Mouse (Mus musculus) cerebellum, adult 2 months (tissue): ENCODE measurements at regions not wholly inside any gene's neighbourhood (a gene's known extent, or its start where the extent isn't known, plus 50 kb on each side); places are given as distances from the start of the nearest gene placed in this dataset.

ENCODE experiments used
- CTCF ChIP-seq: fragments of 200-500 bp; IDR thresholded peaks from 2 replicates; pipeline ENCODE4 v1.5.1; 2011; ENCODE audit warnings: low read depth, mild to moderate bottlenecking, control low read depth, low read length, moderate library complexity, borderline replicate concordance; ENCODE audit not compliant: insufficient read depth
- POLR2A ChIP-seq: fragments of 200-500 bp; IDR thresholded peaks from 2 replicates; pipeline ENCODE4 v1.6.1; 2011; ENCODE audit warnings: low read length, control low read depth, borderline replicate concordance; ENCODE audit not compliant: insufficient read depth

- TF ChIP-seq CTCF (no peak), POLR2A (no peak)
Observed at GRCm38 (mm10) chr4:84114162-84115040, 560.7 kb downstream of the Bnc2 start.
